Mouse (Mus musculus) heart, adult 2 months (tissue): Measurements from ENCODE around the gene Grap2.

Experiments used
- CTCF ChIP-seq: fragments of 200-600 bp; IDR thresholded peaks from 2 replicates; pipeline ENCODE4 v1.8.1; 2022; ENCODE audit warnings: antibody characterized with exemption, mild to moderate bottlenecking, moderate library complexity
- EP300 ChIP-seq: fragments of 200-500 bp; IDR thresholded peaks from 2 replicates; pipeline ENCODE4 v1.6.1; 2011; ENCODE audit warnings: low read depth, low read length, control low read depth; ENCODE audit not compliant: insufficient read depth
- POLR2A ChIP-seq: fragments of 200-500 bp; IDR thresholded peaks from 2 replicates; pipeline ENCODE4 v1.6.1; 2011; ENCODE audit warnings: mild to moderate bottlenecking, low read depth, low read length, control low read depth; ENCODE audit not compliant: insufficient read depth

GRCm38 (mm10) chr15:80672810-80673209 is 100.4 kb downstream of the Grap2 start:
- TF ChIP-seq POLR2A (no peak), CTCF (no peak), EP300 (no peak)
